Mouse (Mus musculus) lung, embryonic 15.5 days (tissue): ENCODE measurements around the gene Tex10. TPM values are rescaled to one million over a fixed set of nuclear protein-coding genes. Genes with fewer than 3 reads are reported as not detected.

Experiments
- ATAC-seq: fragments of 200-750 bp; cut with Nextera tagmentation; 2 replicates; pipeline ENCODE4 v1.8.0; 2017; ENCODE audit warnings: moderate number of reproducible peaks, borderline replicate concordance; ENCODE audit not compliant: low FRiP score, low TSS enrichment; ENCODE audit errors: extremely low read depth
- H3K27ac ChIP-seq: fragments of 300-500 bp; sonication (generic); 2 replicates; pipeline ENCODE4 v1.5.1; 2015; ENCODE audit warnings: moderate library complexity, mild to moderate bottlenecking, inconsistent platforms
- H3K27me3 ChIP-seq: fragments of 300-500 bp; sonication (generic); 2 replicates; pipeline ENCODE4 v1.6.1; 2015; ENCODE audit warnings: inconsistent platforms
- H3K36me3 ChIP-seq: fragments of 300-500 bp; sonication (generic); 2 replicates; pipeline ENCODE4 v1.6.1; 2015; ENCODE audit warnings: inconsistent platforms
- H3K4me1 ChIP-seq: fragments of 300-500 bp; sonication (generic); 2 replicates; pipeline ENCODE4 v1.6.1; 2015; ENCODE audit warnings: inconsistent platforms
- H3K4me2 ChIP-seq: fragments of 300-500 bp; sonication (generic); 2 replicates; pipeline ENCODE4 v1.6.1; 2015; ENCODE audit warnings: inconsistent platforms, mild to moderate bottlenecking, moderate library complexity
- H3K4me3 ChIP-seq: fragments of 300-500 bp; sonication (generic); 2 replicates; pipeline ENCODE4 v1.5.1; 2015; ENCODE audit warnings: mild to moderate bottlenecking, inconsistent platforms
- H3K9ac ChIP-seq: fragments of 300-500 bp; sonication (generic); 2 replicates; pipeline ENCODE4 v1.6.1; 2015; ENCODE audit warnings: inconsistent platforms
- H3K9me3 ChIP-seq: fragments of 300-500 bp; sonication (generic); 2 replicates; pipeline ENCODE4 v1.6.1; 2016; ENCODE audit warnings: inconsistent platforms
- WGBS: fragments of 180-500 bp; shearing (Covaris S2); methylation state at CpG from one replicate; pipeline ENCODE4 v1.1.7; 2015; 5-methylcytosine and 5-hydroxymethylcytosine counted together
- polyA plus RNA-seq: library from polyadenylated mRNA; unstranded; fragments of >200 nt; fragmentation: Nextera tagmentation; extraction: Ambion mirVana; gene quantifications from 2 replicates; pipeline ENCODE4 v1.2.1, GENCODE M21; 2015

Tex10 gene
- polyA plus RNA-seq, 1 experiment from 2014 or later, result 51.0 TPM

DNA sequence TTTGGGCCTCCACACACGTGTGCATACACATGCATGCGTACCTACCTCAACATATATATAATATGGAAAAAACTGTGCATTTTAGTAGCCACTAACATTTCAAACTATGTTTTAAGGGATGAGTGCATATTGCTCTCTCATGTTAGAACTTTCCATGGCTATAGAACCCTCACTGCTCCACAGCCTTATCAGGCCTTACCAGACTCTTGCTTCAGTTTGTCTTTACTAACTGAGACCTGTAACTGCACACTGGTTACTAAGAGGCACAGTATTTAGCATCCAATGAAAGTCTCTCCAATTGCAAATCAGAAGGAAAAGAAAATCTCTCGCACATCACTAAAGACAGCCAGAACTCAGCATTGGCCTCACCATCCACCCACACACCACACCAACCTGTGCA, 76.3 kb downstream of the Tex10 start:
- Histone ChIP-seq H3K36me3 (no peaks in the 10 kb centered on the region; the same call in 1 of the 2 replicates), H3K27me3 (no peaks in the 10 kb centered on the region), H3K4me3 (no peak overlapping the region), H3K27ac (no peak overlapping the region), H3K4me2 (no peak overlapping the region), H3K9me3 (no peaks in the 10 kb centered on the region), H3K4me1 (no peaks in the 10 kb centered on the region), H3K9ac (no peak overlapping the region)
- WGBS, result 95% methylated on average over 3 of the region's 3 CpGs
- ATAC-seq, result no peak

DNA sequence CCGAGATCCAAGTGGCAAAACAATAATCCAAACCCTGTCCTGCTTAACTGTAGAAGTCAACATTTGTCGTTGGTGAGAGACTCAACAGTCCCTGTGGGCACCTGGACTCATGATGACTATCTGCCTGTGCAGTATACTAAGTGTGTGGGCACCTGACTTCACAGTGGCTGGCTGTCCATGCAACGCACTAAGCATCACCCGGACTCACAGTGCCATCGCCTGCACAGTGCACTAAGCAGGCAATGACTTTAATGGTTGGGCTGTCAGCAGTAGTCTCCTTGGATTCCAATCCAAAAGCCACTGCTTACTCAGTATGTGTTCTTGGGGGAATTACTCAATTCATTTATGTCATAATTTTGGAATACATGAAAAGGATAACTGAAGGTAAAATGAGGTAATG, 90.8 kb downstream of the Tex10 start:
- H3K27ac ChIP-seq, result no peak overlapping the region
- H3K27me3 ChIP-seq, result no peaks in the 10 kb centered on the region
- H3K9ac ChIP-seq, result no peak overlapping the region
- no peaks in the 10 kb centered on the region for H3K4me1 ChIP-seq
- H3K4me2 ChIP-seq, result no peak overlapping the region
- H3K36me3 ChIP-seq, result no peaks in the 10 kb centered on the region
- H3K9me3 ChIP-seq, result no peaks in the 10 kb centered on the region
- H3K4me3 ChIP-seq, result no peak overlapping the region
- 80% methylated on average over 5 of the region's 5 CpGs for WGBS
- ATAC-seq, result no peak

DNA sequence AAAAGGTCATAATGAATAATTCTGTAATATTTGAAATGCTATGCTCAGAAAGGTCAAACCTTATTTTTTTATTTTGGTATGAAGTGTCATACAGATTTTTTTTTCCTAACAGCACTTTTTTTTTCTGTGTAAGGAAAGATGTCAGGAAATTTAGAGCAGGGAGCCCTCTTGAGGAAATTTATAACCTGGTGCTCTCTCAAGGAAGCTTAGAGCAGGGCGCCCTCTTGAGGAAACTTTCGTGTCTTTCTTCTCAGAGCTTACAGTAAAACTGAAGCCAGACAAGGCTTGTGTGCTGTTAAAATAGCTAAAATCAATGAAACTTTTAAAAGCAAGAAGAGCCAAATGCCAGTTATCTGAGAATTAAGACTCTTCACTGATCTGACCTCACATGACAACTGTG, 92.3 kb downstream of the Tex10 start:
- H3K9me3 ChIP-seq, result no peaks in the 10 kb centered on the region
- ATAC-seq, result no peak
- no peak overlapping the region for H3K9ac ChIP-seq
- WGBS, result 3% methylated on average over 2 of the region's 2 CpGs
- no peaks in the 10 kb centered on the region for H3K4me1 ChIP-seq
- H3K27me3 ChIP-seq, result no peaks in the 10 kb centered on the region
- no peak overlapping the region for H3K4me3 ChIP-seq
- no peak overlapping the region for H3K4me2 ChIP-seq
- H3K27ac ChIP-seq, result no peak overlapping the region
- no peaks in the 10 kb centered on the region for H3K36me3 ChIP-seq

Other genes with a start within 250 kb of the Tex10 start
- 89.5 and 91.5 TPM in 2 replicates for gene Erp44, start 193.9 kb downstream of the Tex10 start, polyA plus RNA-seq
- 10.4 and 10.8 TPM in 2 replicates for gene Invs, start 193.7 kb downstream of the Tex10 start, polyA plus RNA-seq
- gene Msantd3, start 66.5 kb upstream of the Tex10 start, polyA plus RNA-seq, result 28.3 and 32.4 TPM in 2 replicates
- 52.6 and 53.6 TPM in 2 replicates for gene Tmeff1, start 111.7 kb upstream of the Tex10 start, polyA plus RNA-seq
- gene Cavin4, start 190.1 kb upstream of the Tex10 start, polyA plus RNA-seq, result 0.85 and 1.1 TPM in 2 replicates